In genomic region chr17:7946053-7946627, GRCm38 (mm10) we compare ENCODE assay signal across 8 mouse cellular contexts. TPM values are rescaled to one million over a fixed set of nuclear protein-coding genes. Genes with fewer than 3 reads are reported as not detected.
A peak's percentile ranks its signal among the peaks of the same experiment; 100 is the strongest.
DNase-seq lines count a peak whose midpoint lies in the region; ATAC-seq and TF ChIP-seq lines count a peak whose summit lies in the region.
"Not testable (repeated sequence)": the region's sequence is repeated elsewhere in the genome, so short reads cannot be mapped to it uniquely, and the experiment has no call there.

No protein-coding gene starts in this region.

- not testable (repeated sequence) for H3K9me3 ChIP-seq in ES-Bruce4 (replicated peaks; ENCODE audit: control insufficient read depth, insufficient read depth, low read length, poor library complexity, severe bottlenecking); embryonic facial prominence, embryonic 14.5 days (ENCODE audit: control insufficient read depth, low read length); hindbrain, embryonic 13.5 days; midbrain, embryonic 15.5 days; stomach, embryonic 16.5 days (replicated peaks; ENCODE audit: control insufficient read depth, low read length)

- intact Hi-C loops in gastrocnemius, adult 2 months (cut with DNase I): not testable (repeated sequence)
- intact Hi-C loops in left cerebral cortex, adult 2 months (cut with DNase I): loop anchor here (10.0 kb wide), 1 partner anchor 1001 kb away; the partner anchor contains the start of gene Rsph3b

- H3K27me3 ChIP-seq in ES-Bruce4 (ENCODE audit: control insufficient read depth, insufficient read depth, low read length, poor library complexity, severe bottlenecking); embryonic facial prominence, embryonic 14.5 days (replicated peaks; ENCODE audit: control insufficient read depth, insufficient read depth, low read length); hindbrain, embryonic 13.5 days; midbrain, embryonic 15.5 days (replicated peaks); stomach, embryonic 16.5 days (ENCODE audit: control insufficient read depth, insufficient read depth, low read length): not testable (repeated sequence)

- not testable (repeated sequence) for TF ChIP-seq CTCF in ES-Bruce4 (IDR thresholded peaks at IDR 0.05; ENCODE audit: low read depth, low read length); gastrocnemius, adult 2 months (IDR thresholded peaks at IDR 0.05); left cerebral cortex, adult 2 months (IDR thresholded peaks at IDR 0.05); lung, adult 2 months (IDR thresholded peaks at IDR 0.05; ENCODE audit: insufficient read depth, low read length)

- H3K9ac ChIP-seq in ES-Bruce4 (ENCODE audit: low read depth, poor library complexity, severe bottlenecking): 0 out of 2 replicates have a peak overlapping the region, but pooled peaks have one; percentile 45
- peak overlapping the region; percentile 63 for H3K9ac ChIP-seq in embryonic facial prominence, embryonic 14.5 days (ENCODE audit: low read depth, low read length)
- H3K9ac ChIP-seq in hindbrain, embryonic 13.5 days: peak overlapping the region; percentile 79
- H3K9ac ChIP-seq in midbrain, embryonic 15.5 days: peak overlapping the region; percentile 73
- H3K9ac ChIP-seq in stomach, embryonic 16.5 days (ENCODE audit: low read length): peak overlapping the region; percentile 69

- H3K27ac ChIP-seq in ES-Bruce4 (ENCODE audit: insufficient read depth, low read length); stomach, embryonic 16.5 days (ENCODE audit: low read length): not testable (repeated sequence)
- H3K27ac ChIP-seq in embryonic facial prominence, embryonic 14.5 days (replicated peaks; ENCODE audit: low read depth, low read length): peak overlapping the region; percentile 86
- H3K27ac ChIP-seq in gastrocnemius, adult 2 months: peak overlapping the region; percentile 93
- peak overlapping the region; percentile 92 for H3K27ac ChIP-seq in hindbrain, embryonic 13.5 days
- H3K27ac ChIP-seq in left cerebral cortex, adult 2 months: peak overlapping the region; percentile 81
- peak overlapping the region; percentile 93 for H3K27ac ChIP-seq in midbrain, embryonic 15.5 days

- not testable (repeated sequence) for DNase-seq in embryonic facial prominence, embryonic 14.5 days (ENCODE audit: low spot score); gastrocnemius, adult 2 months; left cerebral cortex, adult 2 months (ENCODE audit: extremely low spot score in 1 of 2, low spot score in 2 of 2); lung, adult 2 months

- TF ChIP-seq POLR2A in ES-Bruce4 (IDR thresholded peaks at IDR 0.05; ENCODE audit: insufficient read depth, low read length); lung, adult 2 months (IDR thresholded peaks at IDR 0.05; ENCODE audit: borderline replicate concordance, extremely low read depth, low read depth, low read length): not testable (repeated sequence)

- no CpG with 5 or more reads among the region's 27 CpGs for WGBS in embryonic facial prominence, embryonic 14.5 days
- WGBS in hindbrain, embryonic 13.5 days: 2% methylated on average over 19 of the region's 27 CpGs
- WGBS in lung, adult 2 months: 0% methylated on average over 19 of the region's 27 CpGs
- 0% methylated on average over 20 of the region's 27 CpGs for WGBS in midbrain, embryonic 15.5 days
- WGBS in stomach, embryonic 16.5 days: 0% methylated on average over 17 of the region's 27 CpGs

- peak overlapping the region; percentile 87 for H3K4me3 ChIP-seq in ES-Bruce4 (ENCODE audit: low read depth, low read length)
- peak overlapping the region; percentile 55 for H3K4me3 ChIP-seq in embryonic facial prominence, embryonic 14.5 days (ENCODE audit: low read depth, low read length)
- peak overlapping the region; percentile 77 for H3K4me3 ChIP-seq in gastrocnemius, adult 2 months
- H3K4me3 ChIP-seq in hindbrain, embryonic 13.5 days: peak overlapping the region; percentile 55
- peak overlapping the region; percentile 60 for H3K4me3 ChIP-seq in left cerebral cortex, adult 2 months
- peak overlapping the region; percentile 83 for H3K4me3 ChIP-seq in lung, adult 2 months (replicated peaks; ENCODE audit: extremely low read depth, low read depth, low read length)
- H3K4me3 ChIP-seq in midbrain, embryonic 15.5 days: peak overlapping the region; percentile 62
- H3K4me3 ChIP-seq in stomach, embryonic 16.5 days (replicated peaks; ENCODE audit: low read length): peak overlapping the region; percentile 57

- TF ChIP-seq EP300 in ES-Bruce4 (IDR thresholded peaks at IDR 0.05; ENCODE audit: insufficient read depth, low read depth, low read length): not testable (repeated sequence)

- peak overlapping the region; percentile 59 for H3K4me2 ChIP-seq in embryonic facial prominence, embryonic 14.5 days (ENCODE audit: low read depth, low read length)
- peak overlapping the region; percentile 59 for H3K4me2 ChIP-seq in hindbrain, embryonic 13.5 days
- peak overlapping the region; percentile 58 for H3K4me2 ChIP-seq in midbrain, embryonic 15.5 days
- H3K4me2 ChIP-seq in stomach, embryonic 16.5 days (ENCODE audit: low read depth, low read length): peak overlapping the region; percentile 40

- not testable (repeated sequence) for H3K4me1 ChIP-seq in ES-Bruce4 (ENCODE audit: control insufficient read depth, insufficient read depth, low read length); embryonic facial prominence, embryonic 14.5 days (ENCODE audit: control insufficient read depth, insufficient read depth, low read length); hindbrain, embryonic 13.5 days (replicated peaks); lung, adult 2 months (ENCODE audit: control insufficient read depth, insufficient read depth, low read length); midbrain, embryonic 15.5 days; stomach, embryonic 16.5 days (ENCODE audit: control insufficient read depth, insufficient read depth, low read length)

- ATAC-seq in embryonic facial prominence, embryonic 14.5 days (ENCODE audit: low read depth): peak; percentile 39; the same call in 1 of the 2 replicates
- ATAC-seq in hindbrain, embryonic 13.5 days (ENCODE audit: low FRiP score): peak; percentile 72
- ATAC-seq in midbrain, embryonic 15.5 days (replicated peaks): peak; percentile 83
- peak; percentile 33 for ATAC-seq in stomach, embryonic 16.5 days (ENCODE audit: insufficient read depth, low FRiP score)

- H3K36me3 ChIP-seq in ES-Bruce4 (ENCODE audit: control insufficient read depth, insufficient read depth, low read length, poor library complexity, severe bottlenecking); embryonic facial prominence, embryonic 14.5 days (ENCODE audit: control insufficient read depth, insufficient read depth, low read length); hindbrain, embryonic 13.5 days; midbrain, embryonic 15.5 days (replicated peaks); stomach, embryonic 16.5 days (ENCODE audit: control insufficient read depth, insufficient read depth, low read length): not testable (repeated sequence)

RNA-seq across cellular contexts. Expression of gene Rsph3a, which starts 0.7 kb away (rescaled TPM):
- 3.9 and 23.3 TPM in 2 replicates for polyA plus RNA-seq in ES-Bruce4 (2011; ENCODE audit: insufficient read depth, insufficient read length, low read depth, missing spikeins)
- polyA plus RNA-seq in embryonic facial prominence, embryonic 14.5 days (2014; fragmentation: Nextera tagmentation; extraction: Ambion mirVana): 51.8 and 55.6 TPM in 2 replicates
- 10 to 100 TPM; 22.1 to 23.7 TPM for total RNA-seq in gastrocnemius, adult 2 months (2021)
- polyA plus RNA-seq in hindbrain, embryonic 13.5 days (2015; fragmentation: Nextera tagmentation; extraction: Ambion mirVana): 69.8 and 77.4 TPM in 2 replicates
- total RNA-seq in left cerebral cortex, adult 2 months (2021): 10 to 100 TPM; 31.7 to 39.7 TPM
- 76.2 and 115 TPM in 2 replicates for polyA plus RNA-seq in lung, adult 2 months (2012; rRNA removed)
- 79.0 and 79.4 TPM in 2 replicates for polyA plus RNA-seq in midbrain, embryonic 15.5 days (2015; fragmentation: Nextera tagmentation; extraction: Ambion mirVana)
- polyA plus RNA-seq in stomach, embryonic 16.5 days (2015; fragmentation: Nextera tagmentation; extraction: Ambion mirVana): 57.8 and 59.4 TPM in 2 replicates

RNA-seq across cellular contexts. Expression of gene Tagap, which starts 20.3 kb away (rescaled TPM):
- not detected in 2 replicates for polyA plus RNA-seq in ES-Bruce4 (2011; ENCODE audit: insufficient read depth, insufficient read length, low read depth, missing spikeins)
- 0.63 TPM in 2 replicates for polyA plus RNA-seq in embryonic facial prominence, embryonic 14.5 days (2014; fragmentation: Nextera tagmentation; extraction: Ambion mirVana)
- 1 to 10 TPM; 2.3 to 2.4 TPM for total RNA-seq in gastrocnemius, adult 2 months (2021)
- polyA plus RNA-seq in hindbrain, embryonic 13.5 days (2015; fragmentation: Nextera tagmentation; extraction: Ambion mirVana): 0.53 and 0.63 TPM in 2 replicates
- 1 to 10 TPM; 4.6 to 6.0 TPM for total RNA-seq in left cerebral cortex, adult 2 months (2021)
- polyA plus RNA-seq in lung, adult 2 months (2012; rRNA removed): 2.6 and 3.5 TPM in 2 replicates
- polyA plus RNA-seq in midbrain, embryonic 15.5 days (2015; fragmentation: Nextera tagmentation; extraction: Ambion mirVana): 0.51 and 0.89 TPM in 2 replicates
- 1.00 and 1.6 TPM in 2 replicates for polyA plus RNA-seq in stomach, embryonic 16.5 days (2015; fragmentation: Nextera tagmentation; extraction: Ambion mirVana)

Comparison
In these comparisons a context has a peak if more than half of its experiments do, and no peak if none do; other contexts are left out.
1. ATAC-seq: peak in every context shown above with its lines; median percentile 83 in midbrain, embryonic 15.5 days; 72 in hindbrain, embryonic 13.5 days; 39 in embryonic facial prominence, embryonic 14.5 days; 33 in stomach, embryonic 16.5 days.